Mouse (Mus musculus) liver, postnatal 0 days (tissue): ENCODE data around the gene Taok3.

Experiments
- CTCF ChIP-seq: sonication (generic); IDR thresholded peaks from 2 replicates; pipeline ENCODE4 v1.5.1; 2016; ENCODE audit warnings: antibody characterized with exemption, low read depth
- EP300 ChIP-seq: IDR thresholded peaks from 2 replicates; pipeline ENCODE4 v1.6.1; 2016; ENCODE audit warnings: antibody characterized with exemption, low read depth, mild to moderate bottlenecking

DNA sequence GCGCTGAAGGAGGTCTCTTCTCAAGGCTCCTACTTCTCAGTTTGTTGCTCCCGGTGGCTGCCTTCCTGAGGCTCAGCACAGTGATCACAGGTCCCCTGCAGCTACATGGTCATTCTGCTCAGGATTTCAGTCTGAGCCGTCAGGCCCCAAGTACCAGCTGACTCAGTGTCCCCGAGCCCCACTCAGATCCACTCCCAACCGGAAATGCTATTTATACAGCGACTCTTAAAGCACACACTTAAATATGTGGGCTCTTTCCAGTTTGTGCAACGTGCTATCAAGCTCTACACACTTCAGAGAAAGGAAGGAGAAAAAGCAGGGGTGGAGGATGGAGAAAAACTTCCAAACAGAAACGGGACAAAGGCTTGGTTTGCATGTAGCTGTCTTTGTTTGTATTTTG is 56.0 kb downstream of the Taok3 start:
- TF ChIP-seq CTCF (no peak), EP300 (no peak)
